Mouse (Mus musculus) cerebellum, adult 8-10 months (tissue): ENCODE results near the gene Gja5.

Experiments used
- DNase-seq: peaks from one replicate; pipeline ENCODE4 v3.0.0; 2022

Gene Gja5

DNA sequence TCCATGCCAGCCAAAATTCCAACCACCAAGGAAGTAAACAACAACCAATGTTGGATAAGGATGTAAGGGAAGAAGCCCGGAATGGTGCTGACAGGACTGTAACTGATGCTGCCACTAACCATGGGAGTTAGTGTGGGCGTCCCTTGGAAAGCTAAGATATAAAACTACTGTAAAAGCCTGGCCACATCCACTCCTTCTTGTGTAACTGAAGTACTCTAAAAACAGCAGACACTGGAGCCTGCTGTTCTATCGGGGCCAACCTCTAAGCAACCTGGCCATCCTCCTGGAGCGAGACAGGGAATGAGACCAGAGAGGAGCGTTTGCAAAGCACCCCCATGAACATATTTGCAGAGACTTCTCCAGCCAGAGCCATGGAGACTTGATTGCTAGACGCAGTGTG, 213.0 kb downstream of the Gja5 start:
- no peak for DNase-seq

DNA sequence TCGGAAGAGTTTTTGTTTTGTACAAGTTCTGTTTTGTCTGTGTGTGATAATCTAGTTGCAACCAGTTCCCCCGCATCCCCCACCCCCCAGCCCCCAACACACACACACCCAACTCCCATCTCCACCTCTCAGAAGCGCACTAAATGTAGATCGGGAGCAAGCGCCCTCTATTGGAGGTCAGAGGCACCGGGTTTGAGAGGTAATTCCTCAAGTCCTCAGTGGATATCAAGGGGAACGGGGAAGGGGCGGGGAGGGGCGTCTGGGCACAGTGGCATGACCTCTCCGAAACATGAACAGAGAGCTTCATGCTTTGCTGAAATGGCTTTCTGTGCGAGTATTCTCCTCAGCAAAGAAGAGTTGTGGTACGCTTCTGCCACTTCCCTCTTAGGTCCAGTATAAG, 213.8 kb downstream of the Gja5 start:
- DNase-seq: no peak

DNA sequence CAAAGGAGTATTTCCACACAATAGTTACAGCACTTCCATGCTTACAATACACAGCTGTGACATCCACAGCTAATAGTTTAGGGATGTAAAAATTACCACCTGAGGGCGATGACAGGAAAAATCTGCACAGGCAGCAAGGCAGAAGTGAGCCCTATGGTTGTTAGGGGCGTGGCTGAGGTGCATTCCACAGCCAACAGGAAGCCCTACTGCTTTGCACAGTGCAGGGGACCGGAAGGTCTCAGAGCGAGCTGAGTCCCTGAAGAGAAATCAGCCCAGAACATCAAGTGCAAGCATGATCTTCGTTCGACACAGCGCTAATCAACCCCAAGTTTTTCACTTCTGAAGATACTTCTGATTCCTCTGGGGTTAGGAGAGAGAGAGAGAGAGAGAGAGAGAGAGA, 219.7 kb downstream of the Gja5 start:
- DNase-seq: no peak
